Mouse (Mus musculus) E14TG2a.4 (cell line): ENCODE results near the gene Ccdc85b.

ENCODE experiments used
- H3K27me3 ChIP-seq: 2 replicates; pipeline ENCODE4 v1.6.1; 2014; ENCODE audit warnings: low read length, control low read depth; ENCODE audit not compliant: insufficient read depth
- H3K36me3 ChIP-seq: 2 replicates; pipeline ENCODE4 v1.6.1; 2014; ENCODE audit warnings: low read length, control low read depth; ENCODE audit not compliant: insufficient read depth
- H3K4me1 ChIP-seq: replicated peaks from 2 replicates; pipeline ENCODE4 v1.6.1; 2014; ENCODE audit warnings: low read depth, low read length, control low read depth
- H3K4me3 ChIP-seq: replicated peaks from 2 replicates; pipeline ENCODE4 v1.5.1; 2014; ENCODE audit warnings: mild to moderate bottlenecking, low read length
- H3K9me3 ChIP-seq: 2 replicates; pipeline ENCODE4 v1.6.1; 2014; ENCODE audit warnings: low read length, control low read depth
- CTCF ChIP-seq: conservative IDR thresholded peaks from 2 replicates; pipeline ENCODE4 v1.5.1; 2014; ENCODE audit warnings: low read length
- NANOG ChIP-seq: IDR thresholded peaks from 2 replicates; pipeline ENCODE4 v1.6.1; 2014; ENCODE audit warnings: borderline replicate concordance, low read length, mixed read lengths
- POU5F1 ChIP-seq: IDR thresholded peaks from 2 replicates; pipeline ENCODE4 v1.6.1; 2014; ENCODE audit warnings: low read length, borderline replicate concordance

Ccdc85b gene

DNA sequence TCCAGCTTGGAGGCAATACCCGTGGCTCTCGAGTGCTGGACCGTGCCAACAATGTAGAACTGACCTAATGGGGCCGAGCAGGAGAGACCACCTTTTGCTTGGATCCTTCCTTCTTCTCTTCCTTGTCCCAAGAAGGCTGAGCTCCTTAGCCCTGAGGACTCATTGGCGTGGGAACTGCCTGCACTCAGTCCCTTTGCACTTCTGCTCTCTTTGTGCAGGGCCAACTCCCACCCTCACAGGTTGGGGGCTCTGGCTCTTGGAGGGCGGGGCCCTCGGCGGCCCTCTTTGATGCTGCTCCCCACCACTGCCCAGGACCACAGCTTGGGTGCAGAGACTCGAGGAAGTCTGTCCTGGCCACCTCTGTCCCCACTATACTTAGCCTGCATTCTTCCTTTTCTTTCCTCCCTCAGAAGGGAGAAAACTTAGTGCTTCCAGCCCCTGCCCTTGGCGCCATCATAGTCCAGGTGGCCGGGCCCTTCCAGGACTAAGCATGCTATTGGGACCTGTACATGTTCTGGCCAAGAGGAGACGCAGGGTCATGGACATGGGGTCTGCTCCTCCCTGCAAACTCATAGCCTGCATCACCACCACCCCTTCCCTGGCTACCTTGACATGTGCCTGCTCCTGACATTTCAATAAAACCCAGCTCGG is 30.9 kb downstream of the Ccdc85b start:
- Histone ChIP-seq H3K4me3 (peak overlapping the region; percentile 95), H3K27me3 (peaks cover 5% of the 10 kb centered on the region; the same call in 1 of the 2 replicates)
- TF ChIP-seq NANOG (no peak), POU5F1 (no peak), CTCF (no peak)

DNA sequence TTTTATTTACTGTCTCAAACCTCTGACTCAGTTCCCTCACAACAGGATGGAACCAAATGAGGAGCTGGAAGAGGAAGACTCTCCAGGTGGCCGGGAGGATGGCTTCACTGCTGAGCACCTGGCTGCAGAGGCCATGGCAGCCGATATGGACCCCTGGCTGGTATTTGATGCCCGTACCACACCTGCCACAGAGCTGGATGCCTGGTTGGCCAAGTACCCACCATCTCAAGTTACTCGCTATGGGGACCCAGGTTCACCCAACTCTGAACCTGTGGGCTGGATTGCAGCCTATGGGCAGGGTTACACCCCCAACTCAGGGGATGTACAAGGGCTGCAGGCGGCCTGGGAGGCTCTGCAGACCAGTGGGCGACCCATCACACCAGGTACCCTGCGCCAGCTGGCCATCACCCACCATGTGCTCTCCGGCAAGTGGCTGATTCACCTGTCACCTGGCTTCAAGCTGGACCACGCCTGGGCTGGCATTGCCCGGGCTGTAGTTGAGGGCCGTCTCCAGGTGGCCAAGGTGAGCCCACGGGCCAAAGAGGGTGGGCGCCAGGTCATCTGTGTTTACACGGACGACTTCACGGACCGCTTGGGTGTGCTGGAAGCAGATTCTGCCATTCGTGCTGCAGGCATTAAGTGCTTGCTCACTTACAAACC is 31.7 kb downstream of the Ccdc85b start:
- no peak for TF ChIP-seq CTCF
- no peak for TF ChIP-seq POU5F1
- no peak for TF ChIP-seq NANOG
- Histone ChIP-seq H3K27me3 (no peaks in the 10 kb centered on the region), H3K4me1 (peaks cover 48% of the 10 kb centered on the region), H3K36me3 (peaks cover 42% of the 10 kb centered on the region), H3K4me3 (peak overlapping the region; percentile 95), H3K9me3 (no peaks in the 10 kb centered on the region)

More for the DNA sequence above, 30.9 kb downstream of the Ccdc85b start:
- peaks cover 35% of the 10 kb centered on the region for H3K36me3 ChIP-seq
- no peaks in the 10 kb centered on the region for H3K9me3 ChIP-seq
- H3K4me1 ChIP-seq: peaks cover 46% of the 10 kb centered on the region

DNA sequence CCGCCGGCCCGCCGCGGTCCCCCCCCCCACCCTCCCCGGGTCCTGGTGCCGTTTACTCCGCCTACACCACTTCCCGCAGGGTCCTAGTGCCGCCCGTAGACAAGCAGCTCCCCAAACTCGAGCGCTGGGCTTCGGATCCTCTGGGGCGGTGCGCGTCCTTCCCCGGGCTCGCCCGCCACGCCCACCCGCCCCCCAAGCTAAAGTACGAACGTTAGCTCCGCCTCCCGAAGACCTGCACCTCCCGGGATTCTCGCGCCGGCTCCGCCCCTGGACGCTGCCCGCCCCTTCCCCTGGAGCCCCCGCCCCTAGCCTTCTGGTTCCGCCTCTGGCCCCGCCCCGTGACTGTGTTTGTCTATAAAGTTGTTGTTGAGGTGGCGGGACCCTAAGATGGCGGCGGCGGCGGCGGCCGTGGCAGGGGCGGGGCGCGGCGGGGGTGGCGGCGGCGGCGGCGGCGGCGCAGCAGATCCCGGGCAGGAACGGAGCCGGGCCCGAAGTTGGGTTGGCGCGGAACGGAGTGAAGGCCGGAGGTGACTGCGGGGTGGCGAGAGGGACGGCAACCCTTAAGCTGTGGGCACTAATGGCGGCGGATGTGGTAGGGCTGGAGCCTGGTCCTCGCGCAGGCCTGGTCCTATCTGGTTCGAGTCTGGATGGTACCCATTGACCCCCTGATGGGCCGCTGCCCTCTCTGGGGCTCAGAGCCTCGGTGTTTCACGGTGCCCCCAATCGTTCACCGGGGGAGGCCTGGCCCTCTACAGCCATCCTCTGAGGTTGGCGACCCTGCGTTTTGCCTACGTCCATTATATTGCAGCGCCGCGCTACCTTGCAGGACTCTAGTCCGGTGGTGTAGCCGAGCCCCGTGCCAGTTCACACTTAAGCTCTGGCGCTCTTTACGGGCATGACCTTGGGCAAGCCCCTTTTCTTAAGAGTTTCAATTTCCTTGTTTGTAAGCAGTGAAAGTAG is 32.6 kb downstream of the Ccdc85b start, which contains the start of the genes Drap1 and AI837181:
Drap1 (minus strand) TSS at position 198 of the 960 bp plus-strand sequence.
AI837181 (plus strand) TSS at position 363 of the 960 bp plus-strand sequence.
- Histone ChIP-seq H3K4me3 (peak within 1 kb of the TSS; percentile 95), H3K9me3 (no peaks in the 10 kb centered on the region), H3K36me3 (peaks cover 52% of the 10 kb centered on the region), H3K27me3 (no peaks in the 10 kb centered on the region), H3K4me1 (peaks cover 53% of the 10 kb centered on the region)
- TF ChIP-seq NANOG: no peak
- TF ChIP-seq CTCF: no peak
- no peak for TF ChIP-seq POU5F1

- TF ChIP-seq POU5F1 (no peak), NANOG (no peak), CTCF (no peak)
- Histone ChIP-seq H3K4me1 (peaks cover 53% of the 10 kb centered on the region), H3K36me3 (peaks cover 54% of the 10 kb centered on the region), H3K27me3 (no peaks in the 10 kb centered on the region), H3K4me3 (peak overlapping the region; percentile 92), H3K9me3 (no peaks in the 10 kb centered on the region)
Measured at GRCm38 (mm10) chr19:5424092-5424781, 33.5 kb downstream of the Ccdc85b start.

- TF ChIP-seq CTCF (no peak), NANOG (no peak), POU5F1 (no peak)
- H3K27me3 ChIP-seq: no peaks in the 10 kb centered on the region
- no peaks in the 10 kb centered on the region for H3K9me3 ChIP-seq
- peaks cover 53% of the 10 kb centered on the region for H3K4me1 ChIP-seq
- peaks cover 54% of the 10 kb centered on the region for H3K36me3 ChIP-seq
- H3K4me3 ChIP-seq: peak overlapping the region; percentile 92
Measured at GRCm38 (mm10) chr19:5423561-5423960, 34.1 kb downstream of the Ccdc85b start.

- H3K4me3 ChIP-seq: peak overlapping the region; percentile 92
- TF ChIP-seq POU5F1 (no peak), CTCF (no peak), NANOG (no peak)
- H3K4me1 ChIP-seq: peaks cover 58% of the 10 kb centered on the region
- H3K27me3 ChIP-seq: no peaks in the 10 kb centered on the region
- peaks cover 54% of the 10 kb centered on the region for H3K36me3 ChIP-seq
- no peaks in the 10 kb centered on the region for H3K9me3 ChIP-seq
Measured at GRCm38 (mm10) chr19:5422895-5423443, 34.7 kb downstream of the Ccdc85b start.

GRCm38 (mm10) chr19:5422267-5422666 is 35.4 kb downstream of the Ccdc85b start:
- peaks cover 59% of the 10 kb centered on the region for H3K4me1 ChIP-seq
- H3K9me3 ChIP-seq: no peaks in the 10 kb centered on the region
- TF ChIP-seq CTCF (no peak), POU5F1 (no peak), NANOG (no peak)
- H3K4me3 ChIP-seq: peak overlapping the region; percentile 29
- H3K36me3 ChIP-seq: peaks cover 53% of the 10 kb centered on the region
- H3K27me3 ChIP-seq: no peaks in the 10 kb centered on the region
